Mouse (Mus musculus): ENCODE measurements around the gene Rnf43. TPM values are rescaled to one million over a fixed set of nuclear protein-coding genes. Genes with fewer than 3 reads are reported as not detected.
A peak's percentile ranks its signal among the peaks of the same experiment; 100 is the strongest.

Rnf43 gene
- total RNA-seq, 4 experiments from 2014 or later: 0.34 to 0.91 (median 0.46) TPM

GRCm38 (mm10) chr11:87744964-87745363 is 82.4 kb downstream of the Rnf43 start:
- no peak for DNase-seq (ENCODE audit: low spot score)

- DNase-seq (ENCODE audit: low spot score): no peak
These were observed 83.4 kb downstream of the Rnf43 start for GRCm38 (mm10) chr11:87745632-87746555.

- no peak for DNase-seq (ENCODE audit: low spot score)
These were observed 84.8 kb downstream of the Rnf43 start for GRCm38 (mm10) chr11:87747312-87747711.

- DNase-seq (ENCODE audit: low spot score): no peak
These were observed 85.2 kb downstream of the Rnf43 start for GRCm38 (mm10) chr11:87747716-87748115.

GRCm38 (mm10) chr11:87748132-87749119 is 85.9 kb downstream of the Rnf43 start:
- no peak for DNase-seq (ENCODE audit: low spot score)

GRCm38 (mm10) chr11:87749192-87750042 is 86.9 kb downstream of the Rnf43 start:
- DNase-seq (ENCODE audit: low spot score): peak; percentile 47

- no peak for DNase-seq (ENCODE audit: low spot score)
These were observed 87.5 kb downstream of the Rnf43 start for GRCm38 (mm10) chr11:87750043-87750421.

GRCm38 (mm10) chr11:87750521-87750920 is 88.0 kb downstream of the Rnf43 start:
- DNase-seq (ENCODE audit: low spot score): no peak

GRCm38 (mm10) chr11:87751031-87751430 is 88.5 kb downstream of the Rnf43 start:
- DNase-seq (ENCODE audit: low spot score): no peak

- DNase-seq (ENCODE audit: low spot score): no peak
These were observed 89.0 kb downstream of the Rnf43 start for GRCm38 (mm10) chr11:87751491-87751966.

GRCm38 (mm10) chr11:87752307-87752706 is 89.8 kb downstream of the Rnf43 start:
- DNase-seq (ENCODE audit: low spot score): no peak

GRCm38 (mm10) chr11:87753255-87753654 is 90.7 kb downstream of the Rnf43 start:
- DNase-seq (ENCODE audit: low spot score): no peak

GRCm38 (mm10) chr11:87753891-87754501 is 91.5 kb downstream of the Rnf43 start:
- no peak for DNase-seq (ENCODE audit: low spot score)

GRCm38 (mm10) chr11:87754603-87755002 is 92.1 kb downstream of the Rnf43 start:
- DNase-seq (ENCODE audit: low spot score): no peak

GRCm38 (mm10) chr11:87755360-87756017 is 93.0 kb downstream of the Rnf43 start:
- peak; percentile 58 for DNase-seq (ENCODE audit: low spot score)

- DNase-seq (ENCODE audit: low spot score): peak; percentile 45
These were observed 93.8 kb downstream of the Rnf43 start for GRCm38 (mm10) chr11:87756251-87756820.

GRCm38 (mm10) chr11:87757001-87757954 is 94.8 kb downstream of the Rnf43 start:
- no peak for DNase-seq (ENCODE audit: low spot score)

GRCm38 (mm10) chr11:87758161-87758911 is 95.8 kb downstream of the Rnf43 start:
- no peak for DNase-seq (ENCODE audit: low spot score)

Measured in heart, adult 8-10 months (tissue).